Mouse (Mus musculus) adrenal gland, postnatal 14 days (tissue): ENCODE measurements around the gene Cdiptos. TPM values are rescaled to one million over a fixed set of nuclear protein-coding genes. Genes with fewer than 3 reads are reported as not detected.

ENCODE experiments used
- DNase-seq: peaks from one replicate; pipeline ENCODE4 v3.0.0; 2021; ENCODE audit warnings: mixed read lengths
- total RNA-seq: library from RNA; stranded (reverse); gene quantifications from 2 replicates; pipeline ENCODE4 v1.2.3, GENCODE M21; 2021

Gene Cdiptos
- total RNA-seq, 1 experiment from 2014 or later = 1.6 TPM

- peak; percentile 86 for DNase-seq
These were observed 38.4 kb upstream of the Cdiptos start, which contains the start of gene Mvp for GRCm38 (mm10) chr7:127014320-127014719. Mvp (minus strand) TSS chr7:127014621.

GRCm38 (mm10) chr7:127013385-127013784, 37.5 kb upstream of the Cdiptos start:
- DNase-seq = no peak

- no peak for DNase-seq
These were observed 36.9 kb upstream of the Cdiptos start for GRCm38 (mm10) chr7:127012845-127013244.

- DNase-seq = no peak
These were observed 36.5 kb upstream of the Cdiptos start for GRCm38 (mm10) chr7:127012374-127012773.

- no peak for DNase-seq
These were observed 35.8 kb upstream of the Cdiptos start for GRCm38 (mm10) chr7:127011717-127012116.

GRCm38 (mm10) chr7:127011051-127011450, 35.2 kb upstream of the Cdiptos start:
- DNase-seq = no peak

GRCm38 (mm10) chr7:127009307-127010085, 33.6 kb upstream of the Cdiptos start:
- DNase-seq = no peak

- peak; percentile 80 for DNase-seq
These were observed 32.5 kb upstream of the Cdiptos start for GRCm38 (mm10) chr7:127008239-127009019.

GRCm38 (mm10) chr7:127007313-127008024, 31.6 kb upstream of the Cdiptos start:
- DNase-seq = no peak

GRCm38 (mm10) chr7:127004122-127004875, 28.4 kb upstream of the Cdiptos start:
- DNase-seq = no peak

- DNase-seq = no peak
These were observed 27.7 kb upstream of the Cdiptos start for GRCm38 (mm10) chr7:127003620-127004019.

GRCm38 (mm10) chr7:126999568-126999967, 23.7 kb upstream of the Cdiptos start:
- DNase-seq = no peak

GRCm38 (mm10) chr7:126996449-126996848, 20.6 kb upstream of the Cdiptos start:
- peak; percentile 31 for DNase-seq

- no peak for DNase-seq
These were observed 12.9 kb upstream of the Cdiptos start for GRCm38 (mm10) chr7:126988816-126989215.

- DNase-seq = peak; percentile 62
These were observed 10.4 kb upstream of the Cdiptos start for GRCm38 (mm10) chr7:126986319-126986718.

GRCm38 (mm10) chr7:126984667-126985444, 9.0 kb upstream of the Cdiptos start:
- no peak for DNase-seq

GRCm38 (mm10) chr7:126983113-126983512, 7.2 kb upstream of the Cdiptos start:
- DNase-seq = no peak

GRCm38 (mm10) chr7:126982054-126982453, 6.2 kb upstream of the Cdiptos start:
- no peak for DNase-seq

- no peak for DNase-seq
These were observed 5.7 kb upstream of the Cdiptos start for GRCm38 (mm10) chr7:126981601-126982000.

GRCm38 (mm10) chr7:126978841-126979240, 2.9 kb upstream of the Cdiptos start:
- no peak for DNase-seq

GRCm38 (mm10) chr7:126976878-126977459, 1.1 kb upstream of the Cdiptos start:
- DNase-seq = no peak

- no peak for DNase-seq
These were observed 177 bp downstream of the Cdiptos start, which contains the start of gene Cdipt for GRCm38 (mm10) chr7:126975893-126975949. Cdipt (plus strand) TSS chr7:126975914.
